Mouse (Mus musculus) heart, embryonic 12.5 days (tissue): Measurements from ENCODE around the gene Smug1. TPM values are rescaled to one million over a fixed set of nuclear protein-coding genes. Genes with fewer than 3 reads are reported as not detected.
A peak's percentile ranks its signal among the peaks of the same experiment; 100 is the strongest.

ENCODE experiments used
- ATAC-seq: fragments of 200-750 bp; cut with Nextera tagmentation; 2 replicates; pipeline ENCODE4 v1.8.0; 2017; ENCODE audit warnings: moderate TSS enrichment, moderate library complexity; ENCODE audit not compliant: insufficient number of reproducible peaks, low FRiP score
- H3K27ac ChIP-seq: fragments of 300-500 bp; sonication (generic); 2 replicates; pipeline ENCODE4 v1.5.1; 2016; ENCODE audit warnings: mild to moderate bottlenecking, moderate library complexity; ENCODE audit not compliant: poor library complexity, severe bottlenecking
- H3K27me3 ChIP-seq: fragments of 300-500 bp; sonication (generic); replicated peaks from 2 replicates; pipeline ENCODE4 v1.6.1; 2016; ENCODE audit warnings: mild to moderate bottlenecking, moderate library complexity
- H3K36me3 ChIP-seq: fragments of 300-500 bp; sonication (generic); 2 replicates; pipeline ENCODE4 v1.6.1; 2016; ENCODE audit warnings: mild to moderate bottlenecking, moderate library complexity
- H3K4me1 ChIP-seq: fragments of 300-500 bp; sonication (generic); replicated peaks from 2 replicates; pipeline ENCODE4 v1.6.1; 2016; ENCODE audit warnings: mild to moderate bottlenecking
- H3K4me2 ChIP-seq: fragments of 300-500 bp; sonication (generic); 2 replicates; pipeline ENCODE4 v1.6.1; 2016; ENCODE audit warnings: mild to moderate bottlenecking, moderate library complexity
- H3K4me3 ChIP-seq: fragments of 300-500 bp; sonication (generic); 2 replicates; pipeline ENCODE4 v1.5.1; 2016; ENCODE audit warnings: mild to moderate bottlenecking
- H3K9ac ChIP-seq: fragments of 300-500 bp; sonication (generic); 2 replicates; pipeline ENCODE4 v1.6.1; 2016; ENCODE audit warnings: mild to moderate bottlenecking, moderate library complexity
- H3K9me3 ChIP-seq: fragments of 300-500 bp; sonication (generic); replicated peaks from 2 replicates; pipeline ENCODE4 v1.6.1; 2016; ENCODE audit warnings: mild to moderate bottlenecking, moderate library complexity
- WGBS: fragments of 180-500 bp; shearing (Covaris S2); methylation state at CpG from one replicate; pipeline ENCODE4 v1.1.7; 2016; 5-methylcytosine and 5-hydroxymethylcytosine counted together
- polyA plus RNA-seq: library from polyadenylated mRNA; unstranded; fragments of >200 nt; fragmentation: Nextera tagmentation; extraction: Ambion mirVana; gene quantifications from 2 replicates; pipeline ENCODE4 v1.2.1, GENCODE M21; 2016

Gene Smug1
- polyA plus RNA-seq, 1 experiment from 2014 or later = 17.4 TPM

- Histone ChIP-seq H3K27ac (no peak overlapping the region), H3K9me3 (no peaks in the 10 kb centered on the region), H3K36me3 (no peaks in the 10 kb centered on the region), H3K4me1 (peaks cover 12% of the 10 kb centered on the region), H3K4me3 (no peak overlapping the region), H3K9ac (no peak overlapping the region), H3K4me2 (peak overlapping the region; percentile 22; the same call in 1 of the 2 replicates), H3K27me3 (peaks cover 100% of the 10 kb centered on the region)
- WGBS = 2% methylated on average over 18 of the region's 18 CpGs
- peak; percentile 41; the same call in 1 of the 2 replicates for ATAC-seq
Observed at GRCm38 (mm10) chr15:103176874-103177421, 10.1 kb upstream of the Smug1 start.

- peaks cover 100% of the 10 kb centered on the region for H3K27me3 ChIP-seq
- H3K27ac ChIP-seq = no peak overlapping the region
- H3K36me3 ChIP-seq = no peaks in the 10 kb centered on the region
- ATAC-seq = no peak
- 63% methylated on average over 5 of the region's 5 CpGs for WGBS
- peaks cover 32% of the 10 kb centered on the region for H3K4me1 ChIP-seq
- H3K9me3 ChIP-seq = no peaks in the 10 kb centered on the region
- H3K4me3 ChIP-seq = no peak overlapping the region
- H3K4me2 ChIP-seq = no peak overlapping the region
- H3K9ac ChIP-seq = no peak overlapping the region
Observed at GRCm38 (mm10) chr15:103173251-103173650, 6.4 kb upstream of the Smug1 start.

- Histone ChIP-seq H3K27me3 (peaks cover 100% of the 10 kb centered on the region), H3K27ac (no peak overlapping the region), H3K4me1 (peaks cover 28% of the 10 kb centered on the region), H3K9me3 (no peaks in the 10 kb centered on the region), H3K36me3 (no peaks in the 10 kb centered on the region), H3K4me2 (no peak overlapping the region), H3K9ac (no peak overlapping the region), H3K4me3 (no peak overlapping the region)
- ATAC-seq = no peak
- WGBS = 6% methylated on average over 10 of the region's 10 CpGs
Observed at GRCm38 (mm10) chr15:103172537-103172936, 5.6 kb upstream of the Smug1 start.

- H3K9me3 ChIP-seq = no peaks in the 10 kb centered on the region
- no peak for ATAC-seq
- H3K36me3 ChIP-seq = no peaks in the 10 kb centered on the region
- H3K27ac ChIP-seq = no peak overlapping the region
- 9% methylated on average over 8 of the region's 8 CpGs for WGBS
- no peak overlapping the region for H3K4me2 ChIP-seq
- peaks cover 100% of the 10 kb centered on the region for H3K27me3 ChIP-seq
- peaks cover 20% of the 10 kb centered on the region for H3K4me1 ChIP-seq
- no peak overlapping the region for H3K9ac ChIP-seq
- no peak overlapping the region for H3K4me3 ChIP-seq
Observed at GRCm38 (mm10) chr15:103171276-103171675, 4.4 kb upstream of the Smug1 start.

GRCm38 (mm10) chr15:103170316-103170679, 3.4 kb upstream of the Smug1 start:
- WGBS = 9% methylated on average over 16 of the region's 16 CpGs
- no peak overlapping the region for H3K9ac ChIP-seq
- no peak overlapping the region for H3K27ac ChIP-seq
- H3K4me1 ChIP-seq = peaks cover 21% of the 10 kb centered on the region
- no peak for ATAC-seq
- H3K9me3 ChIP-seq = no peaks in the 10 kb centered on the region
- H3K4me2 ChIP-seq = peak overlapping the region; percentile 89
- no peaks in the 10 kb centered on the region for H3K36me3 ChIP-seq
- peaks cover 99% of the 10 kb centered on the region for H3K27me3 ChIP-seq
- H3K4me3 ChIP-seq = peak overlapping the region; percentile 62

- ATAC-seq = no peak
- WGBS = 3% methylated on average over 26 of the region's 26 CpGs
- Histone ChIP-seq H3K4me1 (peaks cover 23% of the 10 kb centered on the region), H3K36me3 (no peaks in the 10 kb centered on the region), H3K27ac (no peak overlapping the region), H3K27me3 (peaks cover 96% of the 10 kb centered on the region), H3K9ac (no peak overlapping the region), H3K4me3 (peak overlapping the region; percentile 62), H3K9me3 (no peaks in the 10 kb centered on the region), H3K4me2 (peak overlapping the region; percentile 89)
Observed at GRCm38 (mm10) chr15:103169612-103170315, 2.9 kb upstream of the Smug1 start.

- H3K4me1 ChIP-seq = peaks cover 23% of the 10 kb centered on the region
- peak overlapping the region; percentile 56 for H3K9ac ChIP-seq
- H3K27ac ChIP-seq = no peak overlapping the region
- H3K4me2 ChIP-seq = peak overlapping the region; percentile 89
- no peak for ATAC-seq
- no peaks in the 10 kb centered on the region for H3K36me3 ChIP-seq
- WGBS = 1% methylated on average over 59 of the region's 63 CpGs
- H3K9me3 ChIP-seq = no peaks in the 10 kb centered on the region
- peak overlapping the region; percentile 62 for H3K4me3 ChIP-seq
- H3K27me3 ChIP-seq = peaks cover 89% of the 10 kb centered on the region
Observed at GRCm38 (mm10) chr15:103168801-103169611, 2.1 kb upstream of the Smug1 start.

GRCm38 (mm10) chr15:103167786-103168185, 894 bp upstream of the Smug1 start:
- no peaks in the 10 kb centered on the region for H3K9me3 ChIP-seq
- no peak overlapping the region for H3K4me3 ChIP-seq
- H3K27ac ChIP-seq = no peak overlapping the region
- 23% methylated on average over 3 of the region's 3 CpGs for WGBS
- ATAC-seq = no peak
- no peak overlapping the region for H3K9ac ChIP-seq
- H3K36me3 ChIP-seq = no peaks in the 10 kb centered on the region
- peaks cover 23% of the 10 kb centered on the region for H3K4me1 ChIP-seq
- H3K4me2 ChIP-seq = no peak overlapping the region
- peaks cover 76% of the 10 kb centered on the region for H3K27me3 ChIP-seq

GRCm38 (mm10) chr15:103165924-103166323, 968 bp downstream of the Smug1 start:
- Histone ChIP-seq H3K27ac (no peak overlapping the region), H3K9ac (no peak overlapping the region), H3K36me3 (no peaks in the 10 kb centered on the region), H3K9me3 (no peaks in the 10 kb centered on the region), H3K4me1 (peaks cover 26% of the 10 kb centered on the region), H3K27me3 (peaks cover 63% of the 10 kb centered on the region), H3K4me3 (no peak overlapping the region), H3K4me2 (no peak overlapping the region)
- WGBS = 44% methylated on average over 5 of the region's 5 CpGs
- no peak for ATAC-seq

GRCm38 (mm10) chr15:103165379-103165778, 1.5 kb downstream of the Smug1 start:
- Histone ChIP-seq H3K27ac (no peak overlapping the region), H3K36me3 (no peaks in the 10 kb centered on the region), H3K9me3 (no peaks in the 10 kb centered on the region), H3K9ac (0 out of 2 replicates have a peak overlapping the region, but pooled peaks have one; percentile 17), H3K27me3 (peaks cover 58% of the 10 kb centered on the region), H3K4me1 (peaks cover 25% of the 10 kb centered on the region), H3K4me3 (no peak overlapping the region), H3K4me2 (0 out of 2 replicates have a peak overlapping the region, but pooled peaks have one; percentile 38)
- ATAC-seq = no peak
- under 1% methylated on average over 13 of the region's 13 CpGs for WGBS
